Mouse (Mus musculus) G1E (cell line): Measurements from ENCODE around the gene Pga5. TPM values are rescaled to one million over a fixed set of nuclear protein-coding genes. Genes with fewer than 3 reads are reported as not detected.
A peak's percentile ranks its signal among the peaks of the same experiment; 100 is the strongest.

ENCODE experiments used
- ATAC-seq: 2 replicates; pipeline ENCODE4 v1.8.0; 2016; ENCODE audit warnings: mild to moderate bottlenecking; ENCODE audit not compliant: insufficient number of reproducible peaks, poor library complexity, low FRiP score, severe bottlenecking; ENCODE audit errors: extremely low read depth
- DNase-seq: peaks from one replicate; pipeline ENCODE4 v3.0.0; 2012; ENCODE audit warnings: low spot score
- H3K27me3 ChIP-seq: 2 replicates; pipeline ENCODE4 v1.6.1; 2012; ENCODE audit warnings: mild to moderate bottlenecking, low read length, inconsistent platforms; ENCODE audit not compliant: insufficient read depth
- H3K36me3 ChIP-seq: replicated peaks from 2 replicates; pipeline ENCODE3; 2012; ENCODE audit warnings: mild to moderate bottlenecking, inconsistent platforms
- H3K4me1 ChIP-seq: 2 replicates; pipeline ENCODE4 v1.6.1; 2012; ENCODE audit warnings: low read depth, low read length, inconsistent platforms, mixed read lengths; ENCODE audit not compliant: insufficient read depth
- H3K4me3 ChIP-seq: 2 replicates; pipeline ENCODE4 v1.5.1; 2012; ENCODE audit warnings: low read depth, mild to moderate bottlenecking, inconsistent platforms, low read length, moderate library complexity, mixed read lengths
- H3K9me3 ChIP-seq: replicated peaks from 2 replicates; pipeline ENCODE4 v1.6.1; 2012; ENCODE audit warnings: inconsistent platforms
- CTCF ChIP-seq: IDR thresholded peaks from 2 replicates; pipeline ENCODE4 v1.5.1; 2012; ENCODE audit warnings: low read depth, low read length, inconsistent platforms, mixed read lengths
- GATA1 ChIP-seq: IDR thresholded peaks from 2 replicates; pipeline ENCODE4 v1.6.1; 2012; ENCODE audit warnings: borderline replicate concordance, low read length, inconsistent platforms, mixed read lengths
- GATA2 ChIP-seq: IDR thresholded peaks from 2 replicates; pipeline ENCODE4 v1.6.1; 2012; ENCODE audit warnings: low read depth, low read length, inconsistent platforms, borderline replicate concordance
- POLR2AphosphoS5 ChIP-seq: IDR thresholded peaks from 2 replicates; pipeline ENCODE4 v1.6.1; 2012; ENCODE audit warnings: low read depth, low read length, inconsistent platforms; ENCODE audit not compliant: insufficient replicate concordance
- TAL1 ChIP-seq: conservative IDR thresholded peaks from 2 replicates; pipeline ENCODE4 v1.6.1; 2012; ENCODE audit warnings: low read depth, low read length, inconsistent platforms, mixed read lengths
- polyA plus RNA-seq: library from polyadenylated mRNA; stranded (reverse); fragments of >175 nt; gene quantifications from 2 replicates; pipeline ENCODE4 v1.2.3, GENCODE M21; 2012
- total RNA-seq, 2 experiments: library from RNA; stranded (forward) in 1 of 2; stranded (reverse) in 1 of 2; fragments of 200-1000 nt in 1 of 2; fragments of >200 nt in 1 of 2; fragmentation: Nextera tagmentation in 1 of 2; gene quantifications; 2 replicates each; pipeline ENCODE4 v1.2.3; 2014 to 2017

Gene Pga5
- total and polyA plus RNA-seq, 3 experiments, result 0.14 to 1.9 (median 1.6) TPM

DNA sequence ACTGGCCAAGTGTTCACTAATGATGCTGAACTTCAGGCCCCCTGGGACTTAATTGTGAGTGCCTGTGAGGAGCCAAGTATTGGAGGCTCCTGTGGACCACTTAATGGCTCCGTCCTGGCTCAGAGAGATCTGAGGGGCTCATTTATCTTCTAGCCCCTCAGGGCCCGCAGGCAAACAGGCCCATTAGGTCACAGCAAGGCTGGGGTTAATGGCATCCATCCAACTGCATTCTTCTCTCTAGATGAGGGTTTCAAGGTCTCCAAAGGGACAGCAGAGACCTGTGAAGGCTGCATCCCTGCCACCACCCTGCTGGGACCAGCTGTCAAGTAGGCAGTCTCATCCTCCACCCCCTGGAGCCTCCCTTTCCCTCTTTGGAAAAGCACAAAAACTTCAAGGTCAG lies 41.9 kb upstream of the Pga5 start:
- DNase-seq (no peak), ATAC-seq (no peak)
- peaks cover 4% of the 10 kb centered on the region; the same call in 1 of the 2 replicates for H3K4me1 ChIP-seq
- H3K27me3 ChIP-seq, result peaks cover 30% of the 10 kb centered on the region
- TF ChIP-seq GATA1 (no peak), CTCF (no peak), TAL1 (no peak), GATA2 (no peak), POLR2AphosphoS5 (no peak)
- no peak overlapping the region for H3K4me3 ChIP-seq
- no peaks in the 10 kb centered on the region for H3K9me3 ChIP-seq
- H3K36me3 ChIP-seq, result peaks cover 4% of the 10 kb centered on the region

DNA sequence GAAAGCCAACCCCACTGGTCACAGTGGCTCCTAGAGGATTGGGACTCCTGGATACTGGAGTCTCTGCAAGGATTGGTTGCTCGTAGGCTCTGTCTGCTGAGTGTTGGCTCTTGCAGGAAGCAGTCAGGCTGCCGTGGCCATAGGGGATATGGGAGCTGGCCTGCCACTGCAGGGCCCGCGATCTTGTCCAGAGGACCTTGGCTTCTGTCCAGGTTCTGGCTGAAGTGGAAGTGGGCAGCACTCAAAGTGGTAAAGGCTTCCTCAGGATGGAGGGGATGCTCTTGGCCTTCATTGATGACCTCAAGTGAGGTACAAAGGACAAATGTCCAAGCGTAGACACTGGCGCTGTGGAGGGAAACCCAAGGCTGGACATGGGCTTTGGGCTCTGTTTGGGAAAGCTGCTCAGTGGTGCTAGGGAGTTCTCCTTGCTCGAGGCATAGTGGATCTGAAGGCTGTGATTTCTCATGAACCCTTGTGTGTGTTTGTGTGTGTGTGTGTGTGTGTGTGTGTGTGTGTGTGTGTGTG lies 40.4 kb upstream of the Pga5 start:
- Histone ChIP-seq H3K4me1 (peaks cover 4% of the 10 kb centered on the region; the same call in 1 of the 2 replicates), H3K4me3 (no peak overlapping the region), H3K36me3 (peaks cover 18% of the 10 kb centered on the region), H3K9me3 (no peaks in the 10 kb centered on the region), H3K27me3 (peaks cover 26% of the 10 kb centered on the region)
- TF ChIP-seq TAL1 (no peak), POLR2AphosphoS5 (no peak), GATA2 (no peak), CTCF (no peak), GATA1 (no peak)
- no peak for ATAC-seq
- no peak for DNase-seq

GRCm38 (mm10) chr19:10715476-10715875 lies 37.6 kb upstream of the Pga5 start:
- ATAC-seq, result no peak

DNA sequence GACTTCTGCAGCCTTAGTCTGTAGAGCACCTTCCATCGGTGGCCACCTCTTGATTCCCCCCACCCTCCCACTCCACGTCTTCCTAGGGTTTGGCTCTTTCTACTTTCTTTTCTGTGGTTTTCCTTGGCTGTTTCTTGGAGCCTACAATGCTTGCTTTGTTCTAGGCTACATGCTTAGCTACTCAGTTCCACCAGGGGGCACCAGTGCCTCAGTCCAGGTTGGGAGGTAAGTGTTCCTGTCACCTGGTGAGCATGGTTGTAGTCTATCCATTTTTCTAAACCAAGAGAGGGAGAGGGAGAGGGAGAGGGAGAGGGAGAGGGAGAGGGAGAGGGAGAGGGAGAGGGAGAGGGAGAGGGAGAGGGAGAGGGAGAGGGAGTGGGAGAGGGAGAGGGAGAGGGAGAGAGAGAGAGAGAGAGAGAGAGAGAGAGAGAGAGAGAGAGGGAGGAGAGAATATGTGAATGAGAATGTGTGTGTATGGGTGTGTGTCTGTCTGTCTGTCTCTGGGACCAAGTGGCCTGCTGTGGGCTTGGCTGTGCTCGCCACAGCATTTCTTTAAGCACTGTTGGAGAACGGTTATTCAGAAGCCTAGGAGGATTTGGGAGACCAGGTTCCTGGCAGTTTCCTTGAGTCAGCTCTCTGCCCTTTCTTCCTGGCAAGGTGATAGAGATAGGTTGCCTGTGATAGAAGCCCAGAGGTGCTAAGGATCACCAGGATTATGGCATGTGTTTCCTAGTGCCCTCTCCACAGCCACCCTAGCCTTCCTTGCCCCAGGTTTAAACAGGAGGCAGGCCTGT lies 37.0 kb upstream of the Pga5 start:
- no peak for ATAC-seq
- peaks cover 52% of the 10 kb centered on the region for H3K36me3 ChIP-seq
- DNase-seq, result peak; percentile 50

More at GRCm38 (mm10) chr19:10715476-10715875, 37.6 kb upstream of the Pga5 start:
- DNase-seq, result no peak
- H3K4me3 ChIP-seq, result no peak overlapping the region
- peaks cover 46% of the 10 kb centered on the region for H3K36me3 ChIP-seq
- TF ChIP-seq GATA2 (no peak), CTCF (no peak), POLR2AphosphoS5 (no peak), TAL1 (no peak), GATA1 (no peak)
- peaks cover 4% of the 10 kb centered on the region; the same call in 1 of the 2 replicates for H3K4me1 ChIP-seq
- H3K27me3 ChIP-seq, result peaks cover 10% of the 10 kb centered on the region
- H3K9me3 ChIP-seq, result no peaks in the 10 kb centered on the region

GRCm38 (mm10) chr19:10714168-10714567 lies 36.3 kb upstream of the Pga5 start:
- no peak for DNase-seq
- Histone ChIP-seq H3K27me3 (peaks cover 5% of the 10 kb centered on the region; the same call in 1 of the 2 replicates), H3K4me1 (peaks cover 16% of the 10 kb centered on the region), H3K4me3 (no peak overlapping the region), H3K9me3 (no peaks in the 10 kb centered on the region), H3K36me3 (peaks cover 59% of the 10 kb centered on the region)
- TF ChIP-seq CTCF (no peak), GATA2 (no peak), GATA1 (no peak), POLR2AphosphoS5 (no peak), TAL1 (no peak)
- no peak for ATAC-seq

More for the DNA sequence above, 37.0 kb upstream of the Pga5 start:
- no peaks in the 10 kb centered on the region for H3K9me3 ChIP-seq
- H3K27me3 ChIP-seq, result peaks cover 7% of the 10 kb centered on the region
- H3K4me1 ChIP-seq, result peaks cover 9% of the 10 kb centered on the region
- H3K4me3 ChIP-seq, result no peak overlapping the region
- TF ChIP-seq TAL1 (no peak), CTCF (peak; percentile 50; the same call in 1 of the 2 replicates)

- Histone ChIP-seq H3K4me1 (peaks cover 22% of the 10 kb centered on the region), H3K36me3 (peaks cover 66% of the 10 kb centered on the region), H3K27me3 (peaks cover 5% of the 10 kb centered on the region; the same call in 1 of the 2 replicates), H3K9me3 (no peaks in the 10 kb centered on the region), H3K4me3 (no peak overlapping the region)
- ATAC-seq (no peak), DNase-seq (no peak)
- TF ChIP-seq CTCF (no peak), GATA1 (no peak), TAL1 (no peak), POLR2AphosphoS5 (no peak), GATA2 (no peak)
Measured at GRCm38 (mm10) chr19:10713551-10713950, 35.7 kb upstream of the Pga5 start.

GRCm38 (mm10) chr19:10712646-10713045 lies 34.8 kb upstream of the Pga5 start:
- H3K27me3 ChIP-seq, result no peaks in the 10 kb centered on the region
- peaks cover 25% of the 10 kb centered on the region for H3K4me1 ChIP-seq

More at GRCm38 (mm10) chr19:10712646-10713045, 34.8 kb upstream of the Pga5 start:
- no peak overlapping the region for H3K4me3 ChIP-seq
- DNase-seq (no peak), ATAC-seq (no peak)
- H3K36me3 ChIP-seq, result peaks cover 75% of the 10 kb centered on the region
- no peaks in the 10 kb centered on the region for H3K9me3 ChIP-seq
- TF ChIP-seq POLR2AphosphoS5, result no peak
- no peak for TF ChIP-seq TAL1
